Mouse (Mus musculus): ENCODE measurements around the gene Olfr54. TPM values are rescaled to one million over a fixed set of nuclear protein-coding genes. Genes with fewer than 3 reads are reported as not detected.
A peak's percentile ranks its signal among the peaks of the same experiment; 100 is the strongest.
"Not testable (repeated sequence)": the region's sequence is repeated elsewhere in the genome, so short reads cannot be mapped to it uniquely, and the experiment has no call there.

Olfr54 gene
- total RNA-seq (2021) = not detected
- long read RNA-seq, experiment 1 = 0 reads
- long read RNA-seq, experiment 2 = 0 reads

GRCm38 (mm10) chr11:51013936-51014335 is at the start of gene Olfr54:
TSS of gene Olfr54 (plus strand) at chr11:51014236.
- no peak for DNase-seq (ENCODE audit: low spot score in 2 of 2)
- intact Hi-C loops (cut with DNase I) = no loop called here

GRCm38 (mm10) chr11:50964886-50965285 is 49.1 kb upstream of the Olfr54 start:
- intact Hi-C loops (cut with DNase I) = no loop called here
- DNase-seq (ENCODE audit: low spot score in 2 of 2) = no peak

GRCm38 (mm10) chr11:50966230-50966629 is 47.8 kb upstream of the Olfr54 start, which contains the start of gene Olfr1378:
TSS of gene Olfr1378 (plus strand) at chr11:50966530.
- intact Hi-C loops (cut with DNase I) = no loop called here
- no peak for DNase-seq (ENCODE audit: low spot score in 2 of 2)

GRCm38 (mm10) chr11:50977216-50977615 is 36.8 kb upstream of the Olfr54 start:
- intact Hi-C loops (cut with DNase I) = no loop called here
- DNase-seq (ENCODE audit: low spot score in 2 of 2) = no peak

- intact Hi-C loops (cut with DNase I) = no loop called here
- DNase-seq (ENCODE audit: low spot score in 2 of 2) = no peak
Measured at GRCm38 (mm10) chr11:50981667-50982066, 32.4 kb upstream of the Olfr54 start, which contains the start of gene Olfr1377. TSS of gene Olfr1377 (plus strand) at chr11:50981967.

GRCm38 (mm10) chr11:51003296-51003695 is 10.7 kb upstream of the Olfr54 start, which contains the start of gene Olfr51:
TSS of gene Olfr51 (plus strand) at chr11:51003596.
- no peak for DNase-seq (ENCODE audit: low spot score in 2 of 2)

GRCm38 (mm10) chr11:51011821-51012220 is 2.2 kb upstream of the Olfr54 start:
- intact Hi-C loops (cut with DNase I) = no loop called here
- no peak for DNase-seq (ENCODE audit: low spot score in 2 of 2)

More at GRCm38 (mm10) chr11:51003296-51003695, 10.7 kb upstream of the Olfr54 start, which contains the start of gene Olfr51:
- intact Hi-C loops (cut with DNase I) = no loop called here

GRCm38 (mm10) chr11:51016341-51016740 is 2.3 kb downstream of the Olfr54 start:
- no peak for DNase-seq (ENCODE audit: low spot score in 2 of 2)
- intact Hi-C loops (cut with DNase I) = no loop called here

- DNase-seq (ENCODE audit: low spot score in 2 of 2); intact Hi-C loops (cut with DNase I): not testable (repeated sequence)
Measured at GRCm38 (mm10) chr11:51026811-51027210, 12.8 kb downstream of the Olfr54 start.

- intact Hi-C loops (cut with DNase I); DNase-seq (ENCODE audit: low spot score in 2 of 2): not testable (repeated sequence)
Measured at GRCm38 (mm10) chr11:51029381-51029780, 15.3 kb downstream of the Olfr54 start.

- no peak for DNase-seq (ENCODE audit: low spot score in 2 of 2)
- intact Hi-C loops (cut with DNase I) = loop anchor here (5.0 kb wide), 1 partner anchor 88 kb away; the partner anchor contains the start of gene 4933414I15Rik
Measured at GRCm38 (mm10) chr11:51030225-51030624, 16.2 kb downstream of the Olfr54 start.

GRCm38 (mm10) chr11:51032851-51033250 is 18.8 kb downstream of the Olfr54 start:
- intact Hi-C loops (cut with DNase I) = loop anchor here (5.0 kb wide), 1 partner anchor 91 kb away; the partner anchor contains the start of gene 4933414I15Rik
- DNase-seq (ENCODE audit: low spot score in 2 of 2) = peak in 1 of 2 experiments; percentile 21

GRCm38 (mm10) chr11:51034141-51034540 is 20.1 kb downstream of the Olfr54 start:
- not testable (repeated sequence) for DNase-seq (ENCODE audit: low spot score in 2 of 2)
- intact Hi-C loops (cut with DNase I) = loop anchor here (5.0 kb wide), 1 partner anchor 92 kb away; the partner anchor contains the start of gene 4933414I15Rik

GRCm38 (mm10) chr11:51035951-51036350 is 21.9 kb downstream of the Olfr54 start:
- intact Hi-C loops (cut with DNase I) = no loop called here
- DNase-seq (ENCODE audit: low spot score in 2 of 2) = no peak

GRCm38 (mm10) chr11:51044776-51045175 is 30.7 kb downstream of the Olfr54 start:
- intact Hi-C loops (cut with DNase I) = loop anchor here (2.0 kb wide), 1 partner anchor 110 kb away; no protein-coding TSS in a partner anchor
- DNase-seq (ENCODE audit: low spot score in 2 of 2) = not testable (repeated sequence)

- DNase-seq (ENCODE audit: low spot score in 2 of 2); intact Hi-C loops (cut with DNase I): not testable (repeated sequence)
Measured at GRCm38 (mm10) chr11:51047809-51048208, 33.8 kb downstream of the Olfr54 start, which contains the start of gene Olfr1375. TSS of gene Olfr1375 (plus strand) at chr11:51048109.

GRCm38 (mm10) chr11:51051678-51052077 is 37.6 kb downstream of the Olfr54 start:
- no peak for DNase-seq (ENCODE audit: low spot score in 2 of 2)
- intact Hi-C loops (cut with DNase I) = loop anchor here (10.0 kb wide), 1 partner anchor 217 kb away; no protein-coding TSS in a partner anchor

- peak; percentile 21 to 35 for DNase-seq (ENCODE audit: low spot score in 2 of 2)
- intact Hi-C loops (cut with DNase I) = loop anchor here (10.0 kb wide), 1 partner anchor 218 kb away; no protein-coding TSS in a partner anchor
Measured at GRCm38 (mm10) chr11:51053230-51053629, 39.2 kb downstream of the Olfr54 start.

- intact Hi-C loops (cut with DNase I) = loop anchor here (2.0 to 10.0 kb wide), 2 partner anchors 204 to 224 kb away; partner anchors contain the start of gene BC049762
- DNase-seq (ENCODE audit: low spot score in 2 of 2) = peak; percentile 54 to 74
Measured at GRCm38 (mm10) chr11:51059151-51059571, 45.1 kb downstream of the Olfr54 start, which contains the start of gene Zfp354a. TSS of gene Zfp354a (plus strand) at chr11:51059257.

- intact Hi-C loops (cut with DNase I) = loop anchor here (2.0 to 10.0 kb wide), 2 partner anchors 203 to 225 kb away; partner anchors contain the start of gene BC049762
- no peak for DNase-seq (ENCODE audit: low spot score in 2 of 2)
Measured at GRCm38 (mm10) chr11:51059640-51060039, 45.6 kb downstream of the Olfr54 start.

- intact Hi-C loops (cut with DNase I) = no loop called here
- DNase-seq (ENCODE audit: low spot score in 2 of 2) = no peak
Measured at GRCm38 (mm10) chr11:51060981-51061380, 46.9 kb downstream of the Olfr54 start.

All from left cerebral cortex, postnatal 14 days (tissue).